Mouse (Mus musculus) midbrain, embryonic 11.5 days (tissue): ENCODE measurements around the gene Ggct. TPM values are rescaled to one million over a fixed set of nuclear protein-coding genes. Genes with fewer than 3 reads are reported as not detected.

Experiments
- ATAC-seq: fragments of 200-750 bp; cut with Nextera tagmentation; 2 replicates; pipeline ENCODE4 v1.8.0; 2017; ENCODE audit warnings: moderate TSS enrichment, moderate library complexity; ENCODE audit not compliant: low FRiP score
- DNase-seq: peaks from one replicate; pipeline ENCODE4 v3.0.0; 2015; ENCODE audit warnings: low spot score; ENCODE audit errors: missing footprints
- H3K27ac ChIP-seq: fragments of 300-500 bp; sonication (generic); 2 replicates; pipeline ENCODE4 v1.5.1; 2014; ENCODE audit warnings: low read depth, low read length
- H3K27me3 ChIP-seq: fragments of 300-500 bp; sonication (generic); 2 replicates; pipeline ENCODE4 v1.6.1; 2014; ENCODE audit warnings: mild to moderate bottlenecking, low read length, moderate library complexity, mixed read lengths; ENCODE audit not compliant: control insufficient read depth, insufficient read depth
- H3K36me3 ChIP-seq: fragments of 300-500 bp; sonication (generic); 2 replicates; pipeline ENCODE4 v1.6.1; 2014; ENCODE audit warnings: mild to moderate bottlenecking, low read length, moderate library complexity, mixed read lengths; ENCODE audit not compliant: control insufficient read depth, insufficient read depth
- H3K4me1 ChIP-seq: fragments of 300-500 bp; sonication (generic); 2 replicates; pipeline ENCODE4 v1.6.1; 2014; ENCODE audit warnings: low read length; ENCODE audit not compliant: control insufficient read depth, insufficient read depth
- H3K4me2 ChIP-seq: fragments of 300-500 bp; sonication (generic); 2 replicates; pipeline ENCODE4 v1.6.1; 2014; ENCODE audit warnings: mild to moderate bottlenecking, moderate library complexity
- H3K4me3 ChIP-seq: fragments of 300-500 bp; sonication (generic); 2 replicates; pipeline ENCODE4 v1.5.1; 2014; ENCODE audit warnings: low read depth, low read length
- H3K9ac ChIP-seq: fragments of 300-500 bp; sonication (generic); 2 replicates; pipeline ENCODE4 v1.6.1; 2014; ENCODE audit warnings: low read length
- H3K9me3 ChIP-seq: fragments of 300-500 bp; sonication (generic); 2 replicates; pipeline ENCODE4 v1.6.1; 2016; ENCODE audit warnings: low read length; ENCODE audit not compliant: control insufficient read depth
- WGBS: fragments of 180-500 bp; shearing (Covaris S2); extraction: QIAGEN DNeasy Blood & Tissue Kit; methylation state at CpG from one replicate; pipeline ENCODE4 v1.1.7; 2014; 5-methylcytosine and 5-hydroxymethylcytosine counted together
- polyA plus RNA-seq: library from polyadenylated mRNA; unstranded; fragments of >200 nt; fragmentation: Nextera tagmentation; extraction: Ambion mirVana; gene quantifications from 2 replicates; pipeline ENCODE4 v1.2.1, GENCODE M21; 2014

The Ggct gene
- polyA plus RNA-seq, 1 experiment from 2014 or later, result 14.4 TPM

DNA sequence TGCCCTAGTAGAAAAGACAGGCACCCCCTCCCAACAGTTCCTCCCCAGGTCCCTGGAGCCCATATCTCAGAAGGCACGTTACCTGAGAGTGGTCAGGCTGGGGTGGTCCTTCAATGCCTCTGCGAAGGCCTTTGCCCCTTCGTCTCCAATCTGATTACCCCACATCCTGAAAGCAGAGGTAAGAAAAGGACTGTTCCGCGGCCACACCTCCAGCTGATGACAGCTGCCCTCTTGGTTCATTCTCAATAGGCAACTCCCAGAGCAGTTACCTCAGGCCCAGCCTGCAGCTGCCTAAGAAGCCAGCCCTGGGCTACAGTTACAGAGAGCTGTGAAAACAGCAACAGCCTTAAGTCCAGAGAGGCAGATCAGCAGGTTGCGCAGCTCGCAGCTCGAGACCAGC, 58.4 kb downstream of the Ggct start:
- no peak overlapping the region for H3K9ac ChIP-seq
- 93% methylated on average over 8 of the region's 8 CpGs for WGBS
- H3K36me3 ChIP-seq, result no peaks in the 10 kb centered on the region
- no peaks in the 10 kb centered on the region for H3K27me3 ChIP-seq
- H3K4me3 ChIP-seq, result no peak overlapping the region
- DNase-seq (no peak), ATAC-seq (no peak)
- H3K4me2 ChIP-seq, result no peak overlapping the region
- H3K9me3 ChIP-seq, result no peaks in the 10 kb centered on the region
- H3K27ac ChIP-seq, result no peak overlapping the region
- no peaks in the 10 kb centered on the region for H3K4me1 ChIP-seq

DNA sequence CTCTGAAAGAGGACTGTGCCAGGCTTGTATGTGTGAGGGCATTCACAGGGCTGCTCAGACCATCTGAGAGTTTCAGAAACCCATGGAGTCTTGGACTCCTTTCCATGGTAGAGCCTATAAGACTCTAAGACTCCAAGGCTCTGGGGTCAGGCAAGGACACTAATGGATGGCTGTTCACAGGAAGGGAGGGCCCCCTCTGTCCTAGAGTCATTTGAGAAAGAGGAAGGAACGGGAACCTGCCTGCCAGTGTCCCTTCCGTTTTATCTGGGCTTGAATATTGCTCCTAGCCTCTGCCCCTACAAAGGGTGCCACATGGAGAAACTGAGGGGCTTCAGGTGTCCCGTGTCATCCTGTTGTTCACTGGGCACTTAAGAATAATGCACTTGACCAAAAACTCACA, 58.9 kb downstream of the Ggct start:
- no peak overlapping the region for H3K4me3 ChIP-seq
- H3K4me2 ChIP-seq, result no peak overlapping the region
- H3K27ac ChIP-seq, result no peak overlapping the region
- H3K4me1 ChIP-seq, result no peaks in the 10 kb centered on the region
- no peaks in the 10 kb centered on the region for H3K36me3 ChIP-seq
- H3K9ac ChIP-seq, result no peak overlapping the region
- no peaks in the 10 kb centered on the region for H3K27me3 ChIP-seq
- DNase-seq (no peak), ATAC-seq (no peak)
- WGBS, result 85% methylated on average over 3 of the region's 3 CpGs
- H3K9me3 ChIP-seq, result no peaks in the 10 kb centered on the region

DNA sequence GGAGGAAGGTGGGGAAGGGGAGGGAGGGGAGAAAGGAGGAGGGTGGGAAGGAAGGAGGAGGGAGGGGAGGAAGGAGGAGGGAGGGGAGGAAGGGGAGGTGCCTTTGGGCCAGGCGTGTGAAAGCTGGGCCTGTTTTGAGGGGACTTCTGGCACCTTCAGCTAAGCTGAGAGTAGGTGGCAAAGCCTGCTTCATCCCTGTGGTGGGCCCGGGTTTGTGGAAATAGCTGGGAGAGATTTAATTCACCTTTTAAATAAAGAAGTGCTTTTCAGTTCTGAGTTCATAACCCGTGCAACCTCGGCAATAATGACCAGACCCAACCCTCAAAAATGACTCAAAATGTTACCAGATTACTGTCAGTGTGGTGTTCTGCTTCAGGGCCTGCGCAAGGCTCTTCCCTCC, 59.5 kb downstream of the Ggct start:
- Histone ChIP-seq H3K9ac (no peak overlapping the region), H3K4me3 (no peak overlapping the region), H3K27me3 (no peaks in the 10 kb centered on the region), H3K36me3 (no peaks in the 10 kb centered on the region), H3K4me2 (no peak overlapping the region), H3K4me1 (no peaks in the 10 kb centered on the region), H3K27ac (no peak overlapping the region), H3K9me3 (no peaks in the 10 kb centered on the region)
- no peak for DNase-seq
- no peak for ATAC-seq
- 78% methylated on average over 5 of the region's 5 CpGs for WGBS

Other genes starting within 250 kb of the Ggct start
- 2.9 and 3.5 TPM in 2 replicates for gene Znrf2, start 176.0 kb downstream of the Ggct start, polyA plus RNA-seq
- 1.9 and 2.1 TPM in 2 replicates for gene Nod1, start 20.3 kb downstream of the Ggct start, polyA plus RNA-seq
- 225 and 241 TPM in 2 replicates for gene Gars, start 45.1 kb upstream of the Ggct start, polyA plus RNA-seq
- 0.22 and 0.50 TPM in 2 replicates for gene Crhr2, start 140.1 kb upstream of the Ggct start, polyA plus RNA-seq
- 0.16 and 0.40 TPM in 2 replicates for gene Inmt, start 182.1 kb upstream of the Ggct start, polyA plus RNA-seq
- gene Mindy4, start 210.4 kb upstream of the Ggct start, polyA plus RNA-seq, result 20.0 and 24.2 TPM in 2 replicates